Mouse (Mus musculus): Measurements from ENCODE around the gene 4933407L21Rik. TPM values are rescaled to one million over a fixed set of nuclear protein-coding genes. Genes with fewer than 3 reads are reported as not detected.

4933407L21Rik gene
- polyA plus RNA-seq, 2 experiments from 2014 or later, result 0.47 to 1.0 TPM

DNA sequence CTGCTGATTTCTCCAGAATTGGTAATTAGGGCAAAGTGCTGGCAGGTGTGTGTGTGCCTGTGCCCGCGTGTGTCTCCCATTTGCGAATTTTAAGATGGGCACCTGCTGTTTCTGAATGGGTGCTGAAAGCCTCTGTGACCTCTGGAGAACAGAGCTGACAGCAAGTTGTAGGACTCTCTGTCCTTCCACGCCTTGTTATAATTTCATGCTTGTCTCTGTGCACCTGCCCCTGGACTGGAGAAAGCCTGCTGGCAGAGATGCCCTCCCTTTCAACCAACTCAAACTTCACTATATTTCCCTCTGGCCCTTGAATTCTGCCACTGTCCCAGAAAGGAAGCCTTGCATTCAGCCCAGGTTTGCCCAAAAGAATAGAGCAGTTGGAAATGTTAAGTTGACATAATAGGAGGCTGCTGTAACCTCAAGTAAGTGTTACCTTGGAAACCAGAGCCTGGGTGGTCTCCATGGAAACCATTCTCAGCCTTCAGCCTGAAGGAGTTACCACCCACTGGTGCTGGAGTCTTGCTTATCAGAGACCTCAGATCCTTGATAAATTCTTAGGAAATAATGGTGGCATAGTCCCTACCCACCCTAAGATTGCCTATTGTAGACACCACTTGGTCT lies 11.3 kb upstream of the 4933407L21Rik start:
- ATAC-seq, result no peak

DNA sequence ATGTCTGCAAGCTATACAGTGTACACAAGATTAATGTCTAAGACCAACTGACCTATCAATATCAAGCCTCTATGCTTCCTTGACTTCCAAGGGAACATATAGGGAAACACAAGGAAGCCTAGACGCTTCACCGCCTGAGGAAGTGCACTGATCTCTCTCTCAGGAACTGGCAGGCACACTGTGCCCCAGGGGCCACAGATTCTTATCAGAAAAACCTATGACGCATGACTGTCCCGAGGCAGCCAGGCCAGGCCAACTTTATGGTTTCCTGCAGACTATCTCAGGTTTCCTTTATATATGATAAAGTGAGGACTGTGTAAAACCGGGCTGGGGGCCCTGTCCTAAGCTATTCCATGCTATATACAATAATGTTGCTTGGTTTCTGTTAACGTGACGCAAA lies 8.7 kb upstream of the 4933407L21Rik start:
- ATAC-seq, result peak; percentile 34

DNA sequence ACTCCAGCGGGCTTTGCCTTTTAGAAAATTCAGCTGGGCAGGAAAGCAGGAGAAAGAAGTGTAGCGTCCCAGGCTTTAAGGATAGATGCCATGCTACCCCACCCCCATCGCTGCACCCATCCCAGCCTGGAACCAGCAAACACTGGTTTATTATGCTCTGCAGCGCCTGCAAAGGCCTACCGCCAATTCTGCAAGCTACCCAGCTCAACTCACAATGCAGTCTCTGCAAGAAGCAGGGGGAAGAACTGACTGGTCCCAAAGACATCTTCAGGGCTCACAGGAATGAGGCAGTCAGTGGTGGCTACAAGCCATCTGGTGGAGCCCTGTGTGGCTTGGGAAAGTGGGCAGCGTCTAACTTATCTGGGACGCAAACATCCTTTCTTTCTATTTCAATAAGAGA lies 6.6 kb upstream of the 4933407L21Rik start:
- ATAC-seq, result no peak

DNA sequence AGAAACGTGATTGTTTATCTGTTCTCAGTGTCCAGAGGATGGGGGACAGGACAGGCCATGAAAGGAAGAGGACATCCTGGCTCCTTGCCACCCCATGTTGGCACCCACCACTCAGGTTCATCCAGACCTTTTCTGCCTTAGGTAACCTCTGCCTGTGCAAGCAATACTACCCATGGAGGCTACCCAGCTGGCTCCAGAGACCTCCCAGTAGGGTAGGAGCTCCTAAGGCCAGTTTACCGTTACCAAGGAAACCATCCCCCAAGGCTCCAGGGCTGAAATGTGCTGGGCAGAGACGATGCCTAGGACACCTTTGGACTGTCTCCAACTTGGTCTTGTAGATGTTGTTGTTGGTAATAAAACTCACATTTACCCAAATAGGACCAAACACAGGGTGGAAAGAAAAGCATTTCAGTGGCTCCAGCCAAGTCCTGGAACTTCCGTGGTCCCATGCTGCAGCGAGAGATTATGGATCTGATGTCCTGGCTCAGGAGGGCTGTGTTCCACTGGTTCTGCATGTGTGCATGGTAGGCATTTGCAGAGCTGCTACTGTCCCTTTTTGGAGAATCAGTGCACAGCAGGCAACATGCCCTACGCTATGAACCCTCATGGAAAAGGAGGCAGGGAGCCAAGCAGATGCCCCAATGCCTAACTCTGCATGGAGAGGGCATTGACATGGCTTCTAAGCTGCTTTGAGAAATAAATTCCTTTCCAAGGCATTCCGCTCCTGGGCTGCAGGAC lies 6.0 kb upstream of the 4933407L21Rik start:
- no peak for ATAC-seq

DNA sequence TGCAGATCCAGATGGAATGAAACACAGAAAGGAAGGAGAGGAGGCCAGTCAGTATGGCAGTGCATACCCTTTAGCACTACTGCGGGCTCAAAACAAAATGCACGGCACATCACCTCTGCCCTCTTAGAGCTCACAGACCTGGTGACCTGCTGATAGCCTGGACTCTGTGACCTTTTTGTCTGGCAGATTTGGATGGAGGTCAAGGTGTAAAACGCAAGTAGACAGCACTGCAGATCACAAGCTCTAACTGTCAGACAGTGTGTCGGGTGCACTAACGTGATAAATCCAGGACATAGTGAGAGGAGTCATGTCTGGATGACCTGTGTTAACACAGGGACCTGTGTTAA lies 5.4 kb upstream of the 4933407L21Rik start:
- ATAC-seq, result no peak

DNA sequence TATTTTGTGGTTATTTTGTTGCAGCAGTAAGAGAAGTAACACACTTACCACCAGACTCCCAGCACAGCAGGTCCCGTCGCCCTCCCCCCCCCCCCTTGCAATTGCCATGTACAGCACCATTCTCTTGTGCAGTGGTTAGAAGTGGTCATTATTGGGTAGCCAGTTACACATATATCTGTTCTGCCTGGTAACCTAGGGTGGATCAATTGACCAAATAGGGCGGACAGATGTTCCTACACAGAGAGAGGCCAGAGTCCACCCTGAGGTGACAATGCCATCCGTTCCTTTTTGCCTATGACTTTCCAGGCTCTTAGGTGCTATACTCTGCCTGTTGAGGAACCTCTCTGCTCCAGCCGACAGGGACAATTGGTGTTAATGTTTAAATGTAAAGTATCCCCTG lies 3.1 kb upstream of the 4933407L21Rik start:
- ATAC-seq, result no peak

DNA sequence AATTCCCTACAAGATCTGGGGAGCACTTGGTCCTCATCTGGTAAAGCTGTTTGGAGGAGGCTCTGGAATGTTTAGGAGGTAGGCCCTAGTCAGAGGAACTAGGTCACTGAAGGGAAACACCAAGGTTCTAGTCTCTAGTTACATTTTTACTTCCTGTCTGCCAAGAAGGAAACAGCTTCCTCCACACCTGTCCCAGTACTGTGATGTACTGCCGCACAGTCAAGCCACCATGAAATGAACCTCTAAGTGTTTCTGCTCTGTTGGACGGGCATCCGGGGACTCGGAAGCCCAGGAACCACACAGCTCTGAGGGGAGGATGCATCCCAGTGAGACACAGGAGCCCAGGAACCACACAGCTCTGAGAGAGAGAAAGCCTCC lies 394 bp downstream of the 4933407L21Rik start:
- ATAC-seq, result no peak

DNA sequence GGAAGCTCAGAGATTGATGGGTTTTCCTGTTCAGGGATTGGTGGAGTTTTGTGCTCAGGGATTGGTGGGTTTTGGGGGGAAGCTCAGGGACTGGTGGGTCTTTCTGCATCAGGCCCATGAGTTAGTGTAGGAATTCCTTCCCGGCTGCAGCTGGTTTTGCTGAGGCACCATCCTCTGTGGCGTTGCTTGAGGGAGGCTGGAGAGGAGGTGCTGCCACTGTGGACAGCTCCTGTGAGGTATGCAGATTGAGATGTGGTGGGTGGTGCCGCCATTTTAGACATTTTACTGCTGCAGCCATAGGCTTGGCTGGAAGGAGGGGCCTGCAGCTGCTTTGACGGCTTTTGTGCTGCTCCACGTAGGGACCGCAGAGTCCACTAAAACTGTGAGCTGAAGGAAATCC lies 1.1 kb downstream of the 4933407L21Rik start:
- no peak for ATAC-seq

DNA sequence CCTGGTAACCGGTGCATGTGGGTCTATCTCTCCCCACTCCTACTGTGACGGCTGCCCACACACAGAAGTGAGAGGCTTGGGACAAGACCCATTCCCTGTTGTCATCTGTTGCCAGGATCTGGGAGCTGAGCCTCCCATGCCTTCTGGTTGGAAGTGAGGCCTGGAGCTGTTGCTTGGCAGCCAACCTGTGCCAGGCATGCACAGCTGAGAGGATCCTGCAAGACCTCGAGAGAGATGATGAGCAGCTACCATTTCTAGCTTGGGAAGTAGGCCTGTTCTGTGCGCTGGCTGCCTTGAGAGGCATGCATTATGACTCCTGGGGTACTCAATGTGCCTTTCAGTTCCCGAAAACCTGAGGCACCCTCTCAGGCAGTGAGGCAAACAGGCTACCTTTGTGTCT lies 2.9 kb downstream of the 4933407L21Rik start:
- no peak for ATAC-seq

DNA sequence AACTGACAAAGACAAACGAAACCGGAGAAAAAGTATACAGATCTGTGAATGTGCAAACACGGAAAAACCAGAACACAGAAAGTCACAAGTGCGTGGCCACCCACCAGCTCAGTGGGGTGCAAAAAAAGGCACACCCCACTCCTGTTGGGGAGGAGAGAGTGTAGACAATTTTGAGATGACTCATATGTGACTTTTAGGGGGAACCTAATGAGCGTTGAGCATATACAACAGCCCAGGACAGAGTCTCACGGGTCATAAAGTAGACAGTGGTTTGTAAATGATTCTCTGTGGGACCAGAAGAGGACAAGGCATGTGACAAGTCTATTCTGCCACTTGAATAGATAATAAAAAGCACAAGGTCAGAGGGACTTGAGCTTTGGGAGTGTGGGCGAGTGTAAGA lies 4.9 kb downstream of the 4933407L21Rik start:
- ATAC-seq, result peak; percentile 21

DNA sequence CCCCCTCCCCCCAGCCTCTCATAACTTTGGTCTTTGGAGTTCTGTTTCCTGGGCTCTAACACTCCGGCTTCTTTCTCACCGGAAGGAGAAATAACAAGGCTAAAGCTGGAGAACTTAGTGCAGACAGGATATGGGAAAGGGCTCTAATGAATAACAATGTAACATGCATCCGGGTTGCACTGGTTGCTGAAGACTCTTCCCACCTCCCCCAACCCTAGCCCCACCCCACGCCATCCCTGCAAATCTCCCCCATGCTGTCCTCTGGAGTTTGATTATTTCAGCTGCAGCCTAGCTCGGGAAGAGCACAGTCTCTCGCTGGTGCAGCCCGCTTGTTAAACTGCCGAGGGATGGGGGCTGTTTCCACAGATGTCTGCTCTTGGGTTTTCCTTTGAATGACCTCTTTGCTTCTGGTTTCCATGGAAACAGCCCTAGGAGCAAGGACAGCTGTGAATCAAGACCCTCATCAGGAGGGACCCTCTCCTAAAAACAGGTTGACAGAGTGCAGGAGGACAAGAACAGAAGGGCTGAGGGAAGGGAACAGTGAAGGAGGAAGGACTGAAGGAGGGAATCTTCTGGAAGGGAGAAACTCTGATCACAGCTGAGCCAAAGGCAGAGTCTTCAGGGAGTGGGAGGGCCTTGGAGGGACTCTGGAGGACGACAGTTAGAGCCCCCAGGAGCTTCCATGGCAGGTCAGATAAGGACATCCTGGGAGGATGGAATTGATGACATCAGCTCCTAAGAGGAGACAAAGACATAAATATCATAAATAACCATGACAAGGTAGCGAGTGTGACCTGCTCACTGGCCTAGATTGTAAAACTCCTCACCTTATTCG lies 5.6 kb downstream of the 4933407L21Rik start:
- no peak for ATAC-seq

DNA sequence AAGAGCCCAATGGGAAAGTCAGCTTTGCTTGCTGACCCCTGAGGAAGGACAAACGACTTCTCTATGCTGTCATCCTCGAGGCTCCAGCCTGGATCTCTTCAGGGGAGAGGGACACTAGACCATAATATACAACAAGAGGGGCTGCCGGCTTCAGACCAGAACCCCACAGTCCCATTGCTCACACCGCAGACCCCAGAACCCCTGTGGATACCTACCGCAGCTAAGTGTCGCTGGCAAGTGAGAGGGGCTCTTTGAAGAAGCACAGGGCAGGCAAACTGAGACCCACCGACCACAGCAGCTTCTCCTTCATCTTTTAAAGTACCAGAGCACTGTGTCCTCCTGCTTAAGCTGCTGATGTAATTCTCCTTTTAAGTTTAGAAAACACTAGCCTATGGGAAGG lies 6.3 kb downstream of the 4933407L21Rik start:
- no peak for ATAC-seq

DNA sequence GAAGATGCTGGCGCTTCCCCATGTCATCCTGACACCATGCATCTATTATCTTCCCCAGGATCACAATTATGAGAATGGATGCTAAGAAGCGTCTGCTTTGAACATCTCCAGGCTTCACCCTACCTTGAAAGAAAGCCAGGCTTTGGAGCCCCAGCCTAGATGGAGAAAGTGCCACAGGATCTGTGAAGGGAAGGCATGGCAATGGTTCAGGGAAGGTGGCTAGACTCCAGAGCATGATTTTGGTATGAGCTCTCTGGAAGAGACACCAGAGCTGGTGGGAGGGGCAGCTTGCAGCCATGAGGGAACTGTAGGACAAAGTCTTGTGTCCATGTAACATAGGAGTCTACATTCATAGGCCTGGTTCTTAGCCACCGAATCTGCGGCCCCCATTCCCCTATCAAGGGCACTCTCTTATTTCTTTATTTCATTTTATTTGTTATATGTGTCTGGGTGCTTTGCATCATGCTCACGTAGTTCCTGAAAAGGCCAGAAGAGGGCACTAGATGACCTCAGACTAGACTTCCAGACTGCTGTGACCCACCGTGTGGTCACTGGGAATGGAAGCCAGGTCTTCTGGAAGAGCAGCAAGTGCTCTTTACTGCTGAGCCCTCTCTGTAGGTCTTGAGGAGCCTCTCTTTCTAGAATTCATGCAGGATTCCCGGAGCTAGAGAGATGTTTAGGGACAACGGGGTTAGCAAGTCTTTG lies 7.0 kb downstream of the 4933407L21Rik start:
- ATAC-seq, result peak; percentile 33

DNA sequence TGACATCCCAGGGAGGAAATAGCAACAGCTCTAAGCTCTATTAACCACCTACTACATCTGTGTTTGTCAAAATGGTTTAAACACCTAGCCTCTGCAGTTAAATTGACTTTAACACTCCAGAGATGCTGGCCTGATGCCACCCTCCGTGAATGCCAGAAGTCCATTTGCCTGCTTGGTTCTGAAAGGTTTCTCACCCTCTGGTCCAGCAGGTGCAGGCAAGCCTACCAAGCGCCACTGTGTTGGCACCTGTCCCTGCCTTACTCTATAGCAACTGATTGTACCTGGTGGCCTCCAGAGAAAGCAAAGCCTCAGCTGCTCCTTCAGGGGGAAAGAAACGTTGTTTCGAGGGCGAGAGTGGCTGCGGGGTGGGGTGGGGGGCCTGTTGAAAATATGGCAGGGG lies 8.0 kb downstream of the 4933407L21Rik start:
- ATAC-seq, result no peak

DNA sequence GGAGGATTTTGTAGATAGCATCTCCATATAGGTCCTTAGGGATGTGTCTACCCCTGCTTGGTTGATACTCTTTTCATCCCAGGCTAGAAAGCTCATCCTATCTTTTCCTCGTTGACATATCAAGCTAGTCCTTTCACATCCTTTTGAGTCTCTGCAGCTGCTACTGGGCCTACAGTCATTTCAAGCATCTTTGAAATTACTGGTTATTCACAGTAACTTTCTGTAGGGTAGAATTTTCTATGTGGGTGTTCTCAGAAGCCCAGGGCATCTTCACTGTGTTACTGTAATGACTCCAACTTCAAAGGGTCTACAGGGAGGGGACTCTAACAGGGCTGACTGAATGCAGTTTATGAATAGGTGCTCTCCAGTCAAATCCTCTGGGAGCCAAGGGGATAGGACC lies 9.0 kb downstream of the 4933407L21Rik start:
- ATAC-seq, result peak; percentile 29

DNA sequence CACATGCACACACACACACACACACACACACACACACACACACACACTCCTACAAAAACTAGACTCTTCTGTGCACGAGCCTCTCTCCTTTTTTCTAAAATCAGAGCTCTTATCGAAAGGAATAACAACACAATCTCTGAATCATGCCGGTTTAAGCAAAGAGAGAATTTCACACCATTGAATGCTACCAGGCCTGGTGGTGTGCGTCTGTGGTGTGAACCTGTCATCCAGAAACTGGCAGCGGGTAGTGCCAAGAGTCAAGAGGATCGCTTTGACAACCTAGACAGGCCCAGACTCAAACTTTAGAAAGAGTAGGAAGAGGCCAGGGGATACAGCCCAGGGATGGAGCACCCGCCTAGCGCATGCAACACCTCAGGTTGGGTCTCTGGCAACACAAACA lies 14.0 kb downstream of the 4933407L21Rik start:
- ATAC-seq, result no peak

DNA sequence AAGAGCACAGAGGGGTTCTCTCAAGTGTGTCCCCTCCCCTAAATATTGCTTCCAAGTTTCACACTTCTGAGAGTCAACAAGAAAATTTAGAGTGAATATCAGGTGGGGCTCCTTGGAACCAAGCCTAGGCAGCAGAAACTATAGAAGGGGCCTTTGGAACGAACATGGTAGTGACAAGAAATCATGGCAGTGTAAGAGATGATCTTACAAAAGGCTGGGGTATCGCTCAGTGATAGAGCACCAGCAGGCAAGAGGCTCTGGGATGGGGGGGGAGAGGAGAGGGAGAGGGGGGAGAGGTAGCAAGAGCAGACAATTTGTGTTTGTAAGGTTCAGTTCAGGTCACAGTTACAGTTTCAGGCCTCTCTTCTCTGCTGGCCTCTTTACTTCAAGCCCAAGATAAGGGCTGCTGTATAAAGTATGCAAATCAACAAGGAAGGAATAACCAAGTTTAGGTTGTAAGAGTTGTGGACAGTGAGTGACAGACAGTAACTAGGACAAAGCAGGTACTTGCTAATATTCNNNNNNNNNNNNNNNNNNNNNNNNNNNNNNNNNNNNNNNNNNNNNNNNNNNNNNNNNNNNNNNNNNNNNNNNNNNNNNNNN lies 20.9 kb downstream of the 4933407L21Rik start:
- ATAC-seq, result no peak

DNA sequence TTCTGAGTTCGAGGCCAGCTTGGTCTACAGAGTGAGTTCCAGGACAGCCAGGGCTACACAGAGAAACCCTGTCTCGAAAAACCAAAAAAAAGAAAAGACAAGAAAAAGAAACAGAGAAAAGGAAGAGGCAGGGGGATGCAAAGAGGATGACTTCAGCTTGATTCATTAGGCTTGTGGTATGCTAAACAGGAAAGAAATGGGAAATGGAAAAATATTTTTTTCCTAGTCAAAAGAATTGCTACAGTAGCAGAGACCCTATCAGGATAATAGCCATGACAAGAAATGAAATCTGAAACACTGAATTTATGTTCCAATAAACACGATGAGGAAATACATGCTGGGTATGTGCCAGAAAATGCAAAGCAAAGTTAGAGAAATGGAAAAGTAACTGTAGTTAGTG lies 26.9 kb downstream of the 4933407L21Rik start:
- no peak for ATAC-seq

DNA sequence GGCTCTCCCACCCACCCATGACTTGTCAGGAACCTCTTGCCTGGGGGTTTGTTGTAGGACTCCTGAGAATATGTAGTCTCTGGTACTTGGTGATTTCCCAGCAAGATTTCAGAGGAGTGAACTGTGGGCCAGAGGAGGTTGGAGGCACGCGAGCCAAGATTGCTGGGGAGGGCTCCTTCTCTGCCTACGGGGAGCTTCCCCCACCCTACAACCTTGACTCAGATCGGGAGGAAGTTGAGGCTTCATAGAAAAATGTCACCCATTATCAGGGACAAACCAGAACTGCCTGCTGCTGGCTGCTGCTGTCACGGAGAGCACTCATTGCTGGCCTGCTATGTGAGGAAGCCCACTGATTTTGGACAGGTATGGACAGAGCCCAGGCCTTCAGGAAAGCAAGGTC lies 29.0 kb downstream of the 4933407L21Rik start:
- ATAC-seq, result peak; percentile 12

DNA sequence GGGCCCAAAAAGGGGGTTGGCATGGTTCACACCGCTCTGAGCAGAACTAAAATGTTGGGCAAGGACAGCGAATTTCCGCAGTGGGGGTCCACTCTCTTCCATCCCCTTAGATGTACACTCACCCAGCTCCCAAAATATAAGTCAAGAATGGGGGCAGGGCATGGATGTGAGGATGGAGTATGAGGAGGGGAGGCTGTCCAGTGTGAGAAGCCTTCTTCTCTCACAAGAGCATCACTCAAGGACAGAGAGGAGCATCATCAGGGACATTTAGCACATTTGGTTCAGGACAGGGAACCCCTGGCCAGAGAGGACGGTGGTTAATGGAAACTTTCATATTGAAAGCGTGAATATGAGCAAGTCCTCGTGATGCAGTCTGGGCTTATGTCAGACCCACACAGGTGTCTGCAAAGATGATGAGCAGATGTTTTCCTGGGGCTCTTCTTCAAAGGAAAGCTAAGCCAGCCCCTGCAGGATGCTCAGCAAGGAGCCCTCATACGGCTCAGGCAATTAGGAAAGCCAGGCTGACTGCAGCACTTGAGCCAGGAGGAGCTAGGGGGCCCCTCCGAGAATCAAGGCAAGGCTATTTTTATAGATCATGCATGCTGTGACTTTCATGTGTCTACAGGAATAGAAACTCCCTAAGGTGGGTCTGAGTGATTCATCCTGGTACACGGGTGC lies 29.8 kb downstream of the 4933407L21Rik start:
- peak; percentile 16 for ATAC-seq

DNA sequence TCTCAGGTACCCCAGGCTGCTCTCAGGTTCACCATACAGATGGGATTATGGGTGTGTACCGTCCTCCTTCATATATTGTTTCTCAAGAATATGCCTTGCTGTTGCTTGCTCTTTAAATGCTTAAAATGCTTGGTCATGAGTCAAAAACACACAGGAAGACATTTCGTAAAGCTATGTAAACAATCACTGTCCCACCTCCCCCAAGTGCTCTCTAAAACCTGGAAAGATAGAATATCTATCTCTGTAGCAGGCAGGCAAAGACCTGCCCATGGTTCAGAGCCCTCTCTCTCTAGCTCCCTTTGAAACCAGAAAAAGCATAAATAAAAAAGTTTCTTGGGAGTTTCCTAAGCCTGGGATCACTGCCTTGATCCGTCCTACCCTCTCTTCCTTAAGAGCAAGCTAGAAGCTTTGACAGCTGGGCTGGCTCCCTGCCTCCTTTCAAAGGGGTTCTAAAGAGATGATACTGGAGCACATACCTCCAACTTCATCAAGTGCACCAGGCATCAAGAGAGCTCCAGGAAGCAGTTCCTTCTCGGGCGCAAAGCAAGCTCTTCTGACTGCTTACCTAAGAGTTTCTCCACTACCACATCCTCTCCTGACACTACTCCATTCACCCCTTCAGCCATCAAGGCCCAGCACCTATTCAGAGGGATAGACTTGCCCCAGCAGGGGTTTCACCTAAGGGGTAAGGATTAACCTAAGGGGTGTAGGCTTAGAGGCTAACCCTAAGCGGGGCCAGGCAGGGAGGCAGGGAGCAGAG lies 31.0 kb downstream of the 4933407L21Rik start:
- peak; percentile 71 for ATAC-seq

Data from CD4-positive, CD25-positive, alpha-beta regulatory T cell, adult 4 months (primary cell).